Mouse (Mus musculus): ENCODE measurements around the gene Slc15a5. TPM values are rescaled to one million over a fixed set of nuclear protein-coding genes. Genes with fewer than 3 reads are reported as not detected.

Gene Slc15a5
- polyA plus RNA-seq, 1 experiment = 0.34 TPM

GRCm38 (mm10) chr6:138077681-138078439 lies 1.9 kb downstream of the Slc15a5 start:
- no peak overlapping the region for H3K4me3 ChIP-seq (ENCODE audit: control insufficient read depth, insufficient read depth, low read length)
- H3K27ac ChIP-seq (ENCODE audit: control insufficient read depth, insufficient read depth, low read length) = no peak overlapping the region
- WGBS = 82% methylated on average over 5 of the region's 5 CpGs
- H3K27me3 ChIP-seq (ENCODE audit: control insufficient read depth, insufficient read depth, low read length) = no peaks in the 10 kb centered on the region
- no peaks in the 10 kb centered on the region for H3K36me3 ChIP-seq (ENCODE audit: control insufficient read depth, insufficient read depth, low read length)
- no peak for DNase-seq
- H3K4me1 ChIP-seq (replicated peaks; ENCODE audit: control insufficient read depth, insufficient read depth, low read length) = no peaks in the 10 kb centered on the region
- TF ChIP-seq CTCF (IDR thresholded peaks at IDR 0.05; ENCODE audit: borderline replicate concordance, control insufficient read depth, extremely low read depth, insufficient read depth, low read length, poor library complexity) (no peak), POLR2A (IDR thresholded peaks at IDR 0.05; ENCODE audit: control insufficient read depth, extremely low read depth, insufficient read depth, low read length, poor library complexity) (no peak)

- 100% methylated on average over 1 of the region's 1 CpGs for whole genome bisulfite sequencing
- Histone ChIP-seq H3K4me1 (replicated peaks; ENCODE audit: control insufficient read depth, insufficient read depth, low read length) (no peaks in the 10 kb centered on the region), H3K27me3 (ENCODE audit: control insufficient read depth, insufficient read depth, low read length) (no peaks in the 10 kb centered on the region), H3K36me3 (ENCODE audit: control insufficient read depth, insufficient read depth, low read length) (no peaks in the 10 kb centered on the region), H3K27ac (ENCODE audit: control insufficient read depth, insufficient read depth, low read length) (no peak overlapping the region), H3K4me3 (ENCODE audit: control insufficient read depth, insufficient read depth, low read length) (no peak overlapping the region)
- TF ChIP-seq POLR2A (IDR thresholded peaks at IDR 0.05; ENCODE audit: control insufficient read depth, extremely low read depth, insufficient read depth, low read length, poor library complexity) = no peak
- no peak for TF ChIP-seq CTCF (IDR thresholded peaks at IDR 0.05; ENCODE audit: borderline replicate concordance, control insufficient read depth, extremely low read depth, insufficient read depth, low read length, poor library complexity)
- no peak for DNase-seq
These were observed 4.0 kb downstream of the Slc15a5 start for GRCm38 (mm10) chr6:138075723-138076122.

- WGBS = 82% methylated on average over 2 of the region's 2 CpGs
- TF ChIP-seq POLR2A (IDR thresholded peaks at IDR 0.05; ENCODE audit: control insufficient read depth, extremely low read depth, insufficient read depth, low read length, poor library complexity) (no peak), CTCF (IDR thresholded peaks at IDR 0.05; ENCODE audit: borderline replicate concordance, control insufficient read depth, extremely low read depth, insufficient read depth, low read length, poor library complexity) (no peak)
- Histone ChIP-seq H3K4me1 (replicated peaks; ENCODE audit: control insufficient read depth, insufficient read depth, low read length) (no peaks in the 10 kb centered on the region), H3K27ac (ENCODE audit: control insufficient read depth, insufficient read depth, low read length) (no peak overlapping the region), H3K36me3 (ENCODE audit: control insufficient read depth, insufficient read depth, low read length) (no peaks in the 10 kb centered on the region), H3K27me3 (ENCODE audit: control insufficient read depth, insufficient read depth, low read length) (no peaks in the 10 kb centered on the region), H3K4me3 (ENCODE audit: control insufficient read depth, insufficient read depth, low read length) (no peak overlapping the region)
- DNase-seq = no peak
These were observed 6.2 kb downstream of the Slc15a5 start for GRCm38 (mm10) chr6:138073540-138073939.

- DNase-seq = no peak
- no peaks in the 10 kb centered on the region for H3K4me1 ChIP-seq (replicated peaks; ENCODE audit: control insufficient read depth, insufficient read depth, low read length)
- 86% methylated on average over 8 of the region's 8 CpGs for WGBS
- H3K36me3 ChIP-seq (ENCODE audit: control insufficient read depth, insufficient read depth, low read length) = no peaks in the 10 kb centered on the region
- no peak overlapping the region for H3K27ac ChIP-seq (ENCODE audit: control insufficient read depth, insufficient read depth, low read length)
- no peak for TF ChIP-seq POLR2A (IDR thresholded peaks at IDR 0.05; ENCODE audit: control insufficient read depth, extremely low read depth, insufficient read depth, low read length, poor library complexity)
- no peak for TF ChIP-seq CTCF (IDR thresholded peaks at IDR 0.05; ENCODE audit: borderline replicate concordance, control insufficient read depth, extremely low read depth, insufficient read depth, low read length, poor library complexity)
- no peak overlapping the region for H3K4me3 ChIP-seq (ENCODE audit: control insufficient read depth, insufficient read depth, low read length)
- no peaks in the 10 kb centered on the region for H3K27me3 ChIP-seq (ENCODE audit: control insufficient read depth, insufficient read depth, low read length)
These were observed 6.8 kb downstream of the Slc15a5 start for GRCm38 (mm10) chr6:138072963-138073339.

- H3K4me1 ChIP-seq (replicated peaks; ENCODE audit: control insufficient read depth, insufficient read depth, low read length) = no peaks in the 10 kb centered on the region
- TF ChIP-seq CTCF (IDR thresholded peaks at IDR 0.05; ENCODE audit: borderline replicate concordance, control insufficient read depth, extremely low read depth, insufficient read depth, low read length, poor library complexity) (no peak), POLR2A (IDR thresholded peaks at IDR 0.05; ENCODE audit: control insufficient read depth, extremely low read depth, insufficient read depth, low read length, poor library complexity) (no peak)
- H3K4me3 ChIP-seq (ENCODE audit: control insufficient read depth, insufficient read depth, low read length) = no peak overlapping the region
- no peak for DNase-seq
- 93% methylated on average over 5 of the region's 5 CpGs for WGBS
- no peak overlapping the region for H3K27ac ChIP-seq (ENCODE audit: control insufficient read depth, insufficient read depth, low read length)
- no peaks in the 10 kb centered on the region for H3K27me3 ChIP-seq (ENCODE audit: control insufficient read depth, insufficient read depth, low read length)
- no peaks in the 10 kb centered on the region for H3K36me3 ChIP-seq (ENCODE audit: control insufficient read depth, insufficient read depth, low read length)
These were observed 7.4 kb downstream of the Slc15a5 start for GRCm38 (mm10) chr6:138072110-138072962.

GRCm38 (mm10) chr6:138071505-138072107 lies 8.1 kb downstream of the Slc15a5 start:
- no peaks in the 10 kb centered on the region for H3K4me1 ChIP-seq (replicated peaks; ENCODE audit: control insufficient read depth, insufficient read depth, low read length)
- TF ChIP-seq CTCF (IDR thresholded peaks at IDR 0.05; ENCODE audit: borderline replicate concordance, control insufficient read depth, extremely low read depth, insufficient read depth, low read length, poor library complexity) (no peak), POLR2A (IDR thresholded peaks at IDR 0.05; ENCODE audit: control insufficient read depth, extremely low read depth, insufficient read depth, low read length, poor library complexity) (no peak)
- DNase-seq = no peak
- no peaks in the 10 kb centered on the region for H3K27me3 ChIP-seq (ENCODE audit: control insufficient read depth, insufficient read depth, low read length)
- H3K27ac ChIP-seq (ENCODE audit: control insufficient read depth, insufficient read depth, low read length) = no peak overlapping the region
- H3K4me3 ChIP-seq (ENCODE audit: control insufficient read depth, insufficient read depth, low read length) = no peak overlapping the region
- WGBS = 74% methylated on average over 4 of the region's 4 CpGs
- no peaks in the 10 kb centered on the region for H3K36me3 ChIP-seq (ENCODE audit: control insufficient read depth, insufficient read depth, low read length)
